Mouse (Mus musculus) heart, postnatal 0 days (tissue): Measurements from ENCODE around the gene Kcnma1. TPM values are rescaled to one million over a fixed set of nuclear protein-coding genes. Genes with fewer than 3 reads are reported as not detected.

ENCODE experiments used
- ATAC-seq: fragments of 200-750 bp; cut with Nextera tagmentation; 2 replicates; pipeline ENCODE4 v1.8.0; 2017; ENCODE audit warnings: low read depth, moderate number of reproducible peaks, moderate library complexity; ENCODE audit not compliant: insufficient read depth
- DNase-seq: peaks from one replicate; pipeline ENCODE4 v3.0.0-alpha.2; 2016; ENCODE audit warnings: low spot score
- H3K27ac ChIP-seq: fragments of 300-500 bp; sonication (generic); 2 replicates; pipeline ENCODE4 v1.5.1; 2014; ENCODE audit warnings: low read depth, mild to moderate bottlenecking
- H3K27me3 ChIP-seq: fragments of 300-500 bp; sonication (generic); 2 replicates; pipeline ENCODE4 v1.6.1; 2014; ENCODE audit warnings: low read length, mixed read lengths; ENCODE audit not compliant: control insufficient read depth, insufficient read depth
- H3K36me3 ChIP-seq: fragments of 300-500 bp; sonication (generic); replicated peaks from 2 replicates; pipeline ENCODE4 v1.6.1; 2014; ENCODE audit warnings: low read length, mixed read lengths; ENCODE audit not compliant: control insufficient read depth, insufficient read depth
- H3K4me1 ChIP-seq: fragments of 300-500 bp; sonication (generic); 2 replicates; pipeline ENCODE4 v1.6.1; 2014; ENCODE audit warnings: antibody characterized with exemption; ENCODE audit not compliant: control insufficient read depth, insufficient read depth
- H3K4me2 ChIP-seq: fragments of 300-500 bp; sonication (generic); 2 replicates; pipeline ENCODE4 v1.6.1; 2014; ENCODE audit warnings: low read depth, mild to moderate bottlenecking, low read length, moderate library complexity
- H3K4me3 ChIP-seq: fragments of 300-500 bp; sonication (generic); 2 replicates; pipeline ENCODE4 v1.5.1; 2014; ENCODE audit warnings: low read depth, low read length
- H3K9ac ChIP-seq: fragments of 300-500 bp; sonication (generic); replicated peaks from 2 replicates; pipeline ENCODE4 v1.6.1; 2014; ENCODE audit warnings: low read depth, low read length, mixed read lengths
- H3K9me3 ChIP-seq: fragments of 300-500 bp; sonication (generic); replicated peaks from 2 replicates; pipeline ENCODE4 v1.6.1; 2016; ENCODE audit warnings: low read length; ENCODE audit not compliant: control insufficient read depth
- CTCF ChIP-seq: IDR thresholded peaks from 2 replicates; pipeline ENCODE4 v1.5.1; 2016; ENCODE audit warnings: antibody characterized with exemption, control low read depth, low read depth
- EP300 ChIP-seq: IDR thresholded peaks from 2 replicates; pipeline ENCODE4 v1.6.1; 2016; ENCODE audit warnings: antibody characterized with exemption, low read depth
- WGBS: fragments of 180-500 bp; shearing (Covaris S2); extraction: QIAGEN DNeasy Blood & Tissue Kit; methylation state at CpG from one replicate; pipeline ENCODE4 v1.1.7; 2014; 5-methylcytosine and 5-hydroxymethylcytosine counted together
- polyA plus RNA-seq: library from polyadenylated mRNA; unstranded; fragments of >200 nt; fragmentation: Nextera tagmentation; extraction: Ambion mirVana; gene quantifications from 2 replicates; pipeline ENCODE4 v1.2.1, GENCODE M21; 2015
- total RNA-seq: library from RNA; depleted of rRNA; stranded (reverse); fragments of >200 nt; gene quantifications from 2 replicates; pipeline ENCODE4 v1.2.3, GENCODE M21; 2014; ENCODE audit warnings: low replicate concordance; rRNA removed

The Kcnma1 gene
- total RNA-seq = 1.3 and 3.3 TPM in 2 replicates
- polyA plus RNA-seq = 0.07 and 0.10 TPM in 2 replicates

DNA sequence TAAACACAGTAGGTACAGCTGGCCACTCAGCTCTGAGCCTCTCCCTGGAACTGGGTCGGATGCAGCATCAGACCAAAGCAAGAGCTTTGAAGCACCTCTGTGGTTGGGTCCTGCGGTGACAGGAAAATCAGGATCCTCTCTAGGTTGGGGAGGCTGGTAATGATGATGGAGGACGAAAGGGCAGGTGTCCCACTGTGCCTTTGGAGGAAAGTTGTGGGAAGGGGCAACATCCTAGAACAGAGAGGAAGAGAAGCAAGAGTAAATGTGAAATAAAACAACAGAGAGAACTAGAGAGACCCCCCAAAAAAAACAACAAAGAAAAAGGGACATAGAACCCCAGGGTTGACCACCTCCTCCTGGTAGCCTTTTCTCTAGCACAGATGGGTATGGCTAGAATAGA lies at the start of gene Kcnma1:
Gene Kcnma1, minus strand, starts transcription at position 101 of the 400 bp plus-strand sequence.
- DNase-seq = no peak
- Histone ChIP-seq H3K4me1 (no peaks in the 10 kb centered on the region), H3K4me3 (no peak within 1 kb of the TSS), H3K4me2 (no peak within 1 kb of the TSS), H3K36me3 (no peaks in the 10 kb centered on the region), H3K9me3 (no peaks in the 10 kb centered on the region), H3K27me3 (peaks cover 52% of the 10 kb centered on the region), H3K9ac (no peak within 1 kb of the TSS), H3K27ac (no peak within 1 kb of the TSS)
- WGBS = 36% methylated on average over 3 of the region's 3 CpGs
- TF ChIP-seq CTCF = no peak
- no peak for TF ChIP-seq EP300
- no peak for ATAC-seq

GRCm38 (mm10) chr14:24059747-24060146 lies 45.5 kb upstream of the Kcnma1 start:
- no peak overlapping the region for H3K9ac ChIP-seq
- H3K27ac ChIP-seq = no peak overlapping the region
- no peak overlapping the region for H3K4me2 ChIP-seq
- DNase-seq (peak; percentile 11), ATAC-seq (no peak)
- no peak overlapping the region for H3K4me3 ChIP-seq
- no peaks in the 10 kb centered on the region for H3K36me3 ChIP-seq
- 42% methylated on average over 8 of the region's 8 CpGs for WGBS
- 0 out of 2 replicates have a peak, but pooled peaks cover 5% of the 10 kb centered on the region for H3K27me3 ChIP-seq
- no peaks in the 10 kb centered on the region for H3K9me3 ChIP-seq
- peak; percentile 54 for TF ChIP-seq CTCF
- TF ChIP-seq EP300 = no peak
- H3K4me1 ChIP-seq = no peaks in the 10 kb centered on the region

DNA sequence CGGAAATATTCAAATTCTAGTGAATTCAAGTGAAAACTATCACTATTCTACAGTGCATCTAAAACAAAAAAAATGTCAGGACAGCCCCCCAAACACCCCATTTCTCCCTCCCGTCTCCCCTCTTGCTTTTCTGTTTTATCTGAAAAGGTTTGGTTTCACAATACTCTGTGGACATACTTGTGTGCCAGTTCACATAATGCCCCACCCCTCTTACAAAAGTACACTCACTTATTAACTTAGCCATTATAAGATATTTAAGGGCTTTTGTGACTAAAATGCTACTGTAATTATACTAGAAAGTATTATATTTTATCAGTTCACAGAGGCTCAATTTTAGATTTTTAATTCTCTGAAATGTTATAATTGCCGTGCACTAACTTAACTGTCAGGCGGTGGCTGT lies 45.0 kb upstream of the Kcnma1 start:
- H3K36me3 ChIP-seq = no peaks in the 10 kb centered on the region
- no peaks in the 10 kb centered on the region for H3K9me3 ChIP-seq
- no peak overlapping the region for H3K9ac ChIP-seq
- no peak overlapping the region for H3K4me2 ChIP-seq
- 81% methylated on average over 4 of the region's 4 CpGs for WGBS
- no peak for ATAC-seq
- TF ChIP-seq CTCF (no peak), EP300 (no peak)
- H3K4me3 ChIP-seq = no peak overlapping the region
- no peak overlapping the region for H3K27ac ChIP-seq
- DNase-seq = no peak
- H3K4me1 ChIP-seq = no peaks in the 10 kb centered on the region
- H3K27me3 ChIP-seq = 0 out of 2 replicates have a peak, but pooled peaks cover 5% of the 10 kb centered on the region

DNA sequence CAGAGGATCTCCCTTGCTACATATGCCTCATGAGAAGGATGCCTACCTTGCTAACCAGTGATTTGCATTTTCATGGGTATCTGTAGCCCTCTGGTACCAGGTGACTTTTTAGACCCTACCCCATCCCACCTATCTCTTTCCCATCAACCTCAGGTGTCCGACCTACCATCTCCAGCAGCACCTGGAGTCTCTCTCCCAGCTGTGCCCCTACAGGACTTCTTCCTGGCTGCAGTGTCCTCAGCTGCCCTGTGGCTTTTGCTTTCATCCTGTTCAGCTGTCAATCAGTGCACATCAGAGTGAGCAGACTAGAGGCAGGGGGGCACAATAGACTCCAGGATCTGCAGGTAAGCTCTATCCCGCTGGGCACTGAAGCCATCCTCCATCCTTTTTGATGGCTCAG lies 37.5 kb upstream of the Kcnma1 start:
- no peak for DNase-seq
- H3K36me3 ChIP-seq = no peaks in the 10 kb centered on the region
- 77% methylated on average over 2 of the region's 2 CpGs for WGBS

DNA sequence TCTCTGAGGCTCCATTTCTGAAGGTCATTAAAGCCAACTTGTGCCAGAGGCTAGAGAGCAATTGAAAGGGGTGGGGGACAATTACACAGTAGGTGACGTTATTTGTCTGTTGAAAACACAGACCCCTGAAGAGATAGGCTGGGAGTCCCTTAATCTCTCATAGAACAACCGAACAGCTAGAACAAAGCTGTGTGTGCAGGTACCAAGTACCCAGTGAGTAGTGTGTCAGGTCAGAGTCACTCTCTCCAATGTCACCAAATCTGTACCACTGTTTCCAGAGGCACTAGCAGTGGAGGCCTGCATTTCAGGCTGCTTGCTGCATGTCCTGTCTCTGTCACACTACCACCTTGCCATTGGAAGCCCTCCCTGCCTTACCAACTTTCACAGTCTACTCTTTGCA lies 22.3 kb upstream of the Kcnma1 start:
- Histone ChIP-seq H3K4me3 (no peak overlapping the region), H3K4me2 (no peak overlapping the region), H3K9me3 (no peaks in the 10 kb centered on the region), H3K27me3 (peaks cover 6% of the 10 kb centered on the region; the same call in 1 of the 2 replicates), H3K27ac (no peak overlapping the region), H3K4me1 (no peaks in the 10 kb centered on the region), H3K36me3 (no peaks in the 10 kb centered on the region), H3K9ac (no peak overlapping the region)
- WGBS = 71% methylated on average over 2 of the region's 2 CpGs
- TF ChIP-seq EP300 = no peak
- TF ChIP-seq CTCF = no peak
- ATAC-seq = no peak
- DNase-seq = no peak

More for the DNA sequence above, 37.5 kb upstream of the Kcnma1 start:
- TF ChIP-seq EP300 (no peak), CTCF (no peak)
- Histone ChIP-seq H3K27me3 (no peaks in the 10 kb centered on the region), H3K27ac (no peak overlapping the region), H3K9ac (no peak overlapping the region), H3K4me1 (no peaks in the 10 kb centered on the region), H3K4me2 (no peak overlapping the region), H3K9me3 (no peaks in the 10 kb centered on the region), H3K4me3 (no peak overlapping the region)
- ATAC-seq = no peak

- WGBS = 34% methylated on average over 4 of the region's 4 CpGs
- H3K4me2 ChIP-seq = no peak overlapping the region
- ATAC-seq = no peak
- peaks cover 6% of the 10 kb centered on the region; the same call in 1 of the 2 replicates for H3K27me3 ChIP-seq
- H3K9ac ChIP-seq = no peak overlapping the region
- no peak overlapping the region for H3K4me3 ChIP-seq
- no peak for TF ChIP-seq EP300
- no peak for TF ChIP-seq CTCF
- H3K9me3 ChIP-seq = no peaks in the 10 kb centered on the region
- H3K36me3 ChIP-seq = no peaks in the 10 kb centered on the region
- no peaks in the 10 kb centered on the region for H3K4me1 ChIP-seq
- no peak for DNase-seq
- no peak overlapping the region for H3K27ac ChIP-seq
These were observed 21.9 kb upstream of the Kcnma1 start for GRCm38 (mm10) chr14:24036208-24036535.
